Mouse (Mus musculus) limb, embryonic 10.5 days (tissue): ENCODE measurements around the gene Cap2. TPM values are rescaled to one million over a fixed set of nuclear protein-coding genes. Genes with fewer than 3 reads are reported as not detected.

ENCODE experiments used
- DNase-seq: peaks from one replicate; pipeline ENCODE4 v3.0.0-alpha.2; 2017; ENCODE audit warnings: low spot score
- H3K27ac ChIP-seq: fragments of 300-500 bp; sonication (generic); 2 replicates; pipeline ENCODE4 v1.5.1; 2016; ENCODE audit warnings: mild to moderate bottlenecking
- H3K27me3 ChIP-seq: fragments of 300-500 bp; sonication (generic); 2 replicates; pipeline ENCODE4 v1.6.1; 2016; ENCODE audit warnings: low read depth, mild to moderate bottlenecking; ENCODE audit not compliant: poor library complexity, severe bottlenecking
- H3K36me3 ChIP-seq: fragments of 300-500 bp; sonication (generic); 2 replicates; pipeline ENCODE4 v1.6.1; 2016; ENCODE audit warnings: mild to moderate bottlenecking, moderate library complexity
- H3K4me1 ChIP-seq: fragments of 300-500 bp; sonication (generic); 2 replicates; pipeline ENCODE4 v1.6.1; 2016
- H3K4me3 ChIP-seq: fragments of 300-500 bp; sonication (generic); 2 replicates; pipeline ENCODE4 v1.5.1; 2016; ENCODE audit warnings: mild to moderate bottlenecking, moderate library complexity
- H3K9me3 ChIP-seq: fragments of 300-500 bp; sonication (generic); replicated peaks from 2 replicates; pipeline ENCODE4 v1.6.1; 2016; ENCODE audit warnings: mild to moderate bottlenecking
- WGBS: fragments of 180-500 bp; shearing (Covaris S2); methylation state at CpG from one replicate; pipeline ENCODE4 v1.1.7; 2016; 5-methylcytosine and 5-hydroxymethylcytosine counted together
- polyA plus RNA-seq: library from polyadenylated mRNA; unstranded; fragments of >200 nt; fragmentation: Nextera tagmentation; extraction: Ambion mirVana; gene quantifications from 2 replicates; pipeline ENCODE4 v1.2.1, GENCODE M21; 2016

The Cap2 gene
- polyA plus RNA-seq, 1 experiment from 2014 or later, result 6.7 TPM

DNA sequence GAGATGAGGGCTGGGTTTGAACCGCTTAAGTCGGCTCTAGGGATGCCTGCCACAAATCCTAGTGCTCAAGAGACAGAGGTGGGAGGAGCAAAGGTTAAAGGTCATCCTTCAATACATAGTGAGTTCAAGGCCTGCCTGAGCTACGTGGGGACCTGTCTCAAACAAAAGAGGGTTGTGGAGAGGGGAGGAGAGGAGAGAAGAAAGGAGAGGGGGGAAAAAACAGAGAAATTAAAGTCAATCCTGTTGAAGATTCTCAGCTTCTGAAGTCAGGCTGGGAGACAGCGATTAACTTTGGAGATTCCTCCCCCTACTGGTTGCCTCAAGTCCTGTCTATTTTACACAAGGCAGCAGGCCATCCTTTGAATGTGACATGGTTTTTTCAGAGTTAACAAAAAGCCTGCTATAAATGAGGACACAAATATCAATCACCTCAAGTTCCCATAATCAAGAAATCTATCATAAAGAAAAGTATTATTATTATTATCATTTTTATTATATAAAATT lies 161.9 kb downstream of the Cap2 start:
- no peaks in the 10 kb centered on the region for H3K9me3 ChIP-seq
- H3K27ac ChIP-seq, result no peak overlapping the region
- no peaks in the 10 kb centered on the region for H3K4me1 ChIP-seq
- DNase-seq, result no peak
- no peaks in the 10 kb centered on the region for H3K27me3 ChIP-seq
- no peaks in the 10 kb centered on the region for H3K36me3 ChIP-seq
- 42% methylated on average over 4 of the region's 4 CpGs for WGBS
- no peak overlapping the region for H3K4me3 ChIP-seq

DNA sequence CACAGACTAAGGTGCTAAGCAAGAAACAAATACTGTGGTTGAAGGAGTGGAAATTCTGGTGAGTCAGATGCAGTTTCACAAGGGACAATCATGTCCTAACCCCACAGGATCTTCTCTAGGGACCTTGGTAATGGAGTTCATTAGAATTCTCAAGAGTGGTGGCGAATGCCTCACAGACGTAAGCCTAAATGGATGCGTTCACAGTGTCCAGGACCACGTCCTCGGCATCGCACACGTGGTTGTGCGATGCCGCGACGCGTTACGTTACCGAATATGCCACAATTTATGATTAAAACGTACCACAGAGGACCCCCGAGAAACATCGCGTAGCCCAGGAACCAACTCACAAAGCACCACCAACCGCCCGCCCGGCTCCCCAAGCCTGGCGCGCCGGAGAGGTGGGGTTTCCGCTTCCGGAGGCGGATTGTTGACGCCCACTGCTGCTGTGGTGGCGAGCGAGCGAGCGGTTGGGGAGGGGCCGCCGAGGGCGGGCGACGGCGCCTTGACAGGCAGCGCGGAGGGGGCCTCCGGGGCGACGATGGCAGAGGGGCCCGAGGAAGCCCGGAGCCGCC lies 167.5 kb downstream of the Cap2 start, which contains the start of gene Fam8a1:
TSS of gene Fam8a1 (plus strand) at position 475 of the 572 bp plus-strand sequence.
- Histone ChIP-seq H3K27me3 (no peaks in the 10 kb centered on the region), H3K36me3 (peaks cover 26% of the 10 kb centered on the region), H3K4me1 (peaks cover 8% of the 10 kb centered on the region), H3K9me3 (no peaks in the 10 kb centered on the region), H3K4me3 (peak within 1 kb of the TSS; percentile 88), H3K27ac (peak within 1 kb of the TSS; percentile 89)
- peak; percentile 98 for DNase-seq
- WGBS, result 1% methylated on average over 46 of the region's 46 CpGs

DNA sequence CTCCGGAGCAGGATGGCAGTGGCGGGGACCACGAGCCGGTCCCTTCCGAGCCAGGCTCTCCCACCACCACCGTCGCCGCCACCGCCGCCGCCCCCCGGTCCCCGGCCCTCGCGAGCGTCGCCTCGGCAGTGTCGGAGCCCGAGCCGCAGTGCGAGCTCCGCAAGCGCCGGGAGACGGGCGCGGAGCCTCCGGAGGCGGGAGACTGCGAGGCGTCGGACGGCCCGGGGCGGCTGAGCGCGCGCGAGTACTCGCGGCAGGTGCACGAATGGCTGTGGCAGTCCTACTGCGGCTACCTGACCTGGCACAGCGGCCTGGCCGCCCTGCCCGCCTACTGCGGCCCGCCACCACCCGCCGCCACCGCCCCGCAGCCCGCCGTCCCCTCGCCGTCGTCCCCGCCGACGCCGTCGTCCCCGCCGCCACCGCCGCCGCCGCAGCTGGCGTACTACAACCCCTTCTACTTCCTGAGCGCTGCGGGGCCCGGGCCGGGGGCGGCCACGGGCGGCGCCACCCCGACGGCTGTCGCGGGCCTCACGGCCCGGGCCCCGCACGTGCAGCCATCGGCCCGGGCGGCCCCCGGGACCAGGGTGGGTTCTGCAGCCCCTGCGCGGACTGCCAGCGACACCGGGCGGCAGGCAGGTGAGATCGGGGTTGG lies 168.1 kb downstream of the Cap2 start:
- under 1% methylated on average over 44 of the region's 96 CpGs for WGBS
- peaks cover 8% of the 10 kb centered on the region for H3K4me1 ChIP-seq
- DNase-seq, result peak; percentile 60

DNA sequence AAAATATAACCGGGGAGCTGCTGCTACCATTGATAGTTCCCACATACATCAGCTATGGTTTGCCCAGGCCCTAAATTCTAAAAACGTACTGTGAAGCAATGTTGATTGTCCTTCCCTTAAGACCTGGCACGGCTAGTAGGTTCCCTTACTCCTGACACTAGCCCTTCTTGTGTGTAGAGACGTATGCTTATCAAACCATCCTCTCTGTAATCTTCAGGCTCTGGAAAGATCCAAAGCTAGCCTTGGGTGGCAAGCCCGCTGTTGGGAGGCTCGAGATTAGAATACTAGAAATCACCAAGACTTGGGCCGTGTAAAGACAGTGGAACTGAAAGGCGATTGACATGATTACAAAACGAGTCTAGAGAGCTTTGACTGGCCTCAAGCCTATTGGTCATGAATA lies 168.9 kb downstream of the Cap2 start:
- DNase-seq, result no peak

More for the DNA sequence above, 168.1 kb downstream of the Cap2 start:
- H3K9me3 ChIP-seq, result no peaks in the 10 kb centered on the region
- H3K27me3 ChIP-seq, result no peaks in the 10 kb centered on the region
- peak overlapping the region; percentile 88 for H3K4me3 ChIP-seq
- H3K36me3 ChIP-seq, result peaks cover 31% of the 10 kb centered on the region
- H3K27ac ChIP-seq, result peak overlapping the region; percentile 89

DNA sequence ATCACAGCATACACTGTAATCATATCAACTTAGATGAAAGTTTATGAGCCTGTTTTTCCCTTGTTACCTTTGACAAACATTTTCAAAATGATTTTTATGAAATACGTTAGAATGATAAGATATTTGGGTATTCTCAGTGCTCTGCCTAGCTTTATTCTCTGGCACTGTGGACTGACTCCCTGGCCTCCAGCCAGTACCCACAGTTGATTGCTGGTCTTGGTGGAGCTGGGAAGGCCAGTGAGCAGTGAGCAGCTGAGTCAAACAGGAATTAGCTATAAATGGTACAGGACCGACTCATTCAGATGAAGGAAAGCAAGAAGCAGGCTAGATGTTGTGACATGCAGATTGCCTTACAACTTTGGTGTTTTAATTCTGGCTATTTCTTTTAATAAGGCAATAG lies 173.0 kb downstream of the Cap2 start:
- peaks cover 8% of the 10 kb centered on the region for H3K4me1 ChIP-seq
- DNase-seq, result no peak
- H3K9me3 ChIP-seq, result no peaks in the 10 kb centered on the region
- H3K27ac ChIP-seq, result no peak overlapping the region
- WGBS, result 86% methylated on average over 2 of the region's 2 CpGs
- no peak overlapping the region for H3K4me3 ChIP-seq
- peaks cover 70% of the 10 kb centered on the region for H3K36me3 ChIP-seq
- H3K27me3 ChIP-seq, result no peaks in the 10 kb centered on the region

More for the DNA sequence above, 168.9 kb downstream of the Cap2 start:
- Histone ChIP-seq H3K4me3 (peak overlapping the region; percentile 88), H3K36me3 (peaks cover 38% of the 10 kb centered on the region), H3K9me3 (no peaks in the 10 kb centered on the region), H3K27me3 (no peaks in the 10 kb centered on the region), H3K27ac (no peak overlapping the region), H3K4me1 (peaks cover 8% of the 10 kb centered on the region)
- WGBS, result 72% methylated on average over 9 of the region's 9 CpGs

DNA sequence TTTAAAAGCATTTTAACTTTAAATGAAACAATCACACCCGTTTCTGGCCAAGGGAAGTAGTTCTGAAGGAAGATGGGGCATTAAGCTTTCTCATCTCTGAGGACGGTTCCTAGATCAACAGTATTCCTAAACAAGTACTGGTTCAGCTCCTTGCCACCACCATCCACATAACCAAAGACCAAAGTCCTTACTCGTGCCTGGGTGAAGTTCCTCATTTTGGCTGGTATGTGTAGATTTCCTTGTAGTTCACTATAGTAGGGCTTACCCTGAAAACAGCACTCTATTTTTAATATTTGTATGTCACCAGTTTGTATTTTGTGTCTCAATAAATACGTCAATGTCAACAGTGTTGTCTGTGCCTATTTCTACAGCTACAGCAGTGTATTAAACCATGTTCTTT lies 176.1 kb downstream of the Cap2 start:
- no peak for DNase-seq
- 86% methylated on average over 4 of the region's 4 CpGs for WGBS
- H3K36me3 ChIP-seq, result peaks cover 82% of the 10 kb centered on the region

DNA sequence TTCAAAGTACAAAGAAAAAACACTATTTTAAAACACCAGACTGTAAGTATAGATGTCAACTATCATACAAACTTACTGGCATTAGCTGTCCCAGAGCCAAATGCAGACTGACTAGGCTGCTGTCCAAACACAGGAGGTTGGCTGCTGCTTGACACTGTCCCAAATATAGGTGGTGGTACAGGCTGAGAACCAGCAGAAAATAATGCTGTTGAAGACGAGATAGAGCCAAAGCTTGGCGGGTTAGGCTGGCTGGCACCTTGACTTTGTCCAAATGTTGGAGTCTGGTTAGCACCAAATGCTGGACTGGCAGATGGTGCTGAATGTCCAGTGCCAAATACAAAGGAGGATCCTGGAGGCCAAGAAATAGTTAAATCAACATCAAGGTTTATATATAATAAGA lies 181.3 kb downstream of the Cap2 start:
- H3K27me3 ChIP-seq, result no peaks in the 10 kb centered on the region
- WGBS, result 88% methylated on average over 2 of the region's 2 CpGs
- H3K4me1 ChIP-seq, result no peaks in the 10 kb centered on the region
- peaks cover 95% of the 10 kb centered on the region for H3K36me3 ChIP-seq
- no peak for DNase-seq
- H3K4me3 ChIP-seq, result no peak overlapping the region
- H3K9me3 ChIP-seq, result no peaks in the 10 kb centered on the region
- no peak overlapping the region for H3K27ac ChIP-seq

More for the DNA sequence above, 176.1 kb downstream of the Cap2 start:
- Histone ChIP-seq H3K27me3 (no peaks in the 10 kb centered on the region), H3K27ac (no peak overlapping the region), H3K4me1 (no peaks in the 10 kb centered on the region), H3K9me3 (no peaks in the 10 kb centered on the region), H3K4me3 (no peak overlapping the region)

DNA sequence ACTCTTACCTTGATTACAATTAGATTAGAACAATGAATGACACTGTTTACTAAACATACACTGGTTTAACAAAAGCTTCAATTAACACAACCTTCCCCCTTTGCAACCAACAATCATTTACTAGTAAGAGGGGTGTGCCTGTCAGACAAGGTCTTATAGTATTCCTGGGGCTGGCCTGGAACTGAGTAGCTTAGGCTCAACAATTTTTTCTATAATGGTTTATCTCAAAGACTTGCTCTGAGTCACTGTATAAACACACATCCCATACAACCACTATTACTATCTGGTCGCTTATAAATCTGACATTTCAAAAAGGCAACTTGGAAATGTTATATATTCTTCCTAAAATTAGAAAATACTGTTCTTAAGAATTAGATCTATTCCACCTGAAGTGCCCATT lies 181.7 kb downstream of the Cap2 start:
- no peak overlapping the region for H3K4me3 ChIP-seq
- H3K36me3 ChIP-seq, result peaks cover 95% of the 10 kb centered on the region
- no peaks in the 10 kb centered on the region for H3K4me1 ChIP-seq
- no peak overlapping the region for H3K27ac ChIP-seq
- no peak for DNase-seq
- WGBS, result 98% methylated on average over 1 of the region's 1 CpGs
- H3K9me3 ChIP-seq, result no peaks in the 10 kb centered on the region
- no peaks in the 10 kb centered on the region for H3K27me3 ChIP-seq

DNA sequence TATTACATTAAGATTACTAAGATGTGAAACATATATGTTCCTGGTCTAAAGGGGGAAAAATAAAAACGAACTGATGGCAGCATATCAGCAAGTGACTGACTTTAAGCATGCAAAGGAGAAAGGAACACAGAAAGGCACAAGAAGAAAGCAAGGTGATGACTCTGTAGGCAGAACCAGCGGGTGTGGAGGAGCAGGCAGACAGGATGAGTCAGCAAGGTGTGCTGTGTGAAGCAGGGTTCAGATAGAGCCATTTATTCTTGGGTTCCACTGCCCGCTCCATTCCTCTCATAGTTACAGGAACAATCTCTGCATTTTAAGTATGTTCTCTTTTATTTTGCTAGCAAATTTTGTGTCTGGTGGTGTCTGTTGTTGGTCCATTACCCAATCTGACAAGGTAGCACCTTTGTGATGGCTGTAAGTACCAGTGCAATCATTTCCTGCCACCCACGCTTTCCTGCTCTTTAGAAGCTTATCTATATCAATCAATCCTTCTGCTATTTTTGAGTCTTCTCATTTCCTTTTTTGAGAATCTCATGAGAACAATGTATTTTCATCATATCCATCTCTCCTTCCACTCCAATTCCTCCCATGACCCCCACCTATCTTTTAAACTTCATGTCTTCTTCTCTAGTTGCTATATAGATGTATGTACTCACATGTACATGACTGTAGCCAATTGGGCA lies 189.1 kb downstream of the Cap2 start:
- no peak overlapping the region for H3K4me3 ChIP-seq
- no peaks in the 10 kb centered on the region for H3K27me3 ChIP-seq
- H3K27ac ChIP-seq, result no peak overlapping the region
- H3K4me1 ChIP-seq, result no peaks in the 10 kb centered on the region
- peaks cover 99% of the 10 kb centered on the region for H3K36me3 ChIP-seq
- no peaks in the 10 kb centered on the region for H3K9me3 ChIP-seq
- DNase-seq, result no peak
- WGBS, result 91% methylated on average over 4 of the region's 4 CpGs

DNA sequence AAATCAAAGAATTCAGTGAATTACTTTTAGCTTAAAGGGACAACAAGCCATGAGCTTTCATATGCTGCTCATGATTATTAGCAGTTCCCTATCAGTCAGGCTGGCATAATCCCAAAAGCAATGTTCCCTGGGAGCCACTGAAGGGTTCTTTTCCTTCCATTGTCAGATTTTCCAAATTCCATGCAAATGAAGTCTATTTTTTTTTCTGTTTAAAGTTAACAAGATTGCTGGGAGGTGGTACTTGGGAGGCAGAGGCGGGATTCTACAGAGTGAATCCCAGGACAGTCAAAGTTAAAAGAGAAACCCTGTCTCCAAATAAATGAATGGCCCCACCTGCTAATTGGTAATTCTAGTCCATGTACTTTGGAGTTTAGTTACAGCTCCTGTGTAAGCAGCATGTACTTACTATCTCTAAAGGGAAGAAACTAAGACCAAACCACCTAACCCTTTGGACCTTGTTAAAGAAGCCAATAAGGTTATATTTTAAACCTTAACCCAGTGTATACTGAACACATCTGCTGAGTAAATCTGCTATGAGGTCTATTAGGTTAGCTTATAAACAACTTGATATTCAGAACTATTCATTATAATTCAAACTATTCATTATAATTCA lies 193.8 kb downstream of the Cap2 start:
- H3K27me3 ChIP-seq, result no peaks in the 10 kb centered on the region
- no peaks in the 10 kb centered on the region for H3K4me1 ChIP-seq
- 87% methylated on average over 1 of the region's 1 CpGs for WGBS
- H3K27ac ChIP-seq, result no peak overlapping the region
- no peak for DNase-seq
- no peaks in the 10 kb centered on the region for H3K9me3 ChIP-seq
- no peak overlapping the region for H3K4me3 ChIP-seq
- peaks cover 93% of the 10 kb centered on the region for H3K36me3 ChIP-seq

DNA sequence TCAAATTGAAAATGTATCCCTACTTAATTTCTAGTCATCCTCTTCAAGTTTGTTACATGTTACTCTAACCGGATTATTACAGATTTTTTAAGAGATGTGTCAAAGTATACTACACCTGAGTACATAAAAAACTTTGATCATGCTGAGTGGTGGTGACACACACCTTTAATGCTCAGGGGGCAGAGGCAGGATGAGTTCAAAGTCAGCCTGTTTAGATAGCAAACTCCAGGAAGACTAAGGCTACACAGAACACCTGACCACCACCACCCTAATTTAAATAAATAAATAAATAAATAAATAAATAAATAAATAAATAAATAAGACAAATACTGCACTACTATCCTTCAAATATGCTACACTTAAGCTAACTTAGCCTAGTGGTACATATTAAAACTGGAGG lies 194.3 kb downstream of the Cap2 start:
- H3K27me3 ChIP-seq, result no peaks in the 10 kb centered on the region
- no peaks in the 10 kb centered on the region for H3K9me3 ChIP-seq
- no peak overlapping the region for H3K4me3 ChIP-seq
- H3K36me3 ChIP-seq, result peaks cover 92% of the 10 kb centered on the region
- 89% methylated on average over 1 of the region's 1 CpGs for WGBS
- H3K4me1 ChIP-seq, result no peaks in the 10 kb centered on the region
- DNase-seq, result no peak
- no peak overlapping the region for H3K27ac ChIP-seq

DNA sequence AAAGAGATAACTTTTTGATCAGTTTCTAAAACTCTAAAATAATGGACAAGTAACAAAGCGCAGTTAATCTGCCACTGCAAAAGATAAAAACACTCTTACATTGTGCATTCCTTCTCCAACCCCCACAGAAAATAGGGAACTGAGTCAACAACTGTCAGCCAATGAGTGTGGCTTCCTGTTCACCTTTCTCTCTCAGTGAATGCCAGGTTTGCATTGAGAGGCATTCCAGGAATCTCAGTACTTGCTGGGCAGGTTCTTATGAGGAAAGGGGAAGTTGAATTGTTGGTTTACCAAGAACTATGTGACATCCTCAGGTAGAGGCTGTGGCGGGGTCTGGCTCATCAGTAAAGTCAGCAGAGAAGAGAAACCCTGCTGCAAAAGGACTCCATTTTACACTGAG lies 195.1 kb downstream of the Cap2 start:
- H3K36me3 ChIP-seq, result peaks cover 92% of the 10 kb centered on the region
- H3K27ac ChIP-seq, result no peak overlapping the region
- no peaks in the 10 kb centered on the region for H3K27me3 ChIP-seq
- no peaks in the 10 kb centered on the region for H3K4me1 ChIP-seq
- no peaks in the 10 kb centered on the region for H3K9me3 ChIP-seq
- DNase-seq, result no peak
- WGBS, result 86% methylated on average over 2 of the region's 2 CpGs
- no peak overlapping the region for H3K4me3 ChIP-seq

DNA sequence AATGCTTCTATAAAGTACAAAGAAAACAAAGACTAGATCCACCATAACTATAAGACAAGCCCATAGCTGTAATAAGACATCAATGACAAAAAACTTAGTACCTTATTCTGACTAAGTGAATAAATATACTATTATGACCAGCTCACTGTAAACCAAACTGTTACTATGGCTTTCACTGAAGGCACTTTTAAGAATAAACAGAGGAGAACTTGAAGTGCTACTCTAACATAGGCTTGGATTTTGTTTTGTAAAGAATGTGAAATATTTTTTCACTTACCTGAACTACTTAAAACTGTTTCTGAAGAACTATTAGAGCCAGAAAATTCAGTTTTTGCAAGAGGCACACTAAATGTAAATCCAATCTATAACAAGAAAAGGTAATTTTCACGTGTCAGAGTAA lies 197.7 kb downstream of the Cap2 start:
- Histone ChIP-seq H3K4me3 (no peak overlapping the region), H3K4me1 (no peaks in the 10 kb centered on the region), H3K36me3 (peaks cover 91% of the 10 kb centered on the region), H3K9me3 (no peaks in the 10 kb centered on the region), H3K27ac (no peak overlapping the region), H3K27me3 (no peaks in the 10 kb centered on the region)
- WGBS, result 95% methylated on average over 1 of the region's 1 CpGs
- DNase-seq, result no peak
